Mouse (Mus musculus) frontal cortex, postnatal 36 days (tissue): ENCODE data around the gene Gm42674.

ENCODE experiments used
- DNase-seq, 2 experiments: peaks; one replicate each; pipeline ENCODE4 v3.0.0; 2022; ENCODE audit warnings: low spot score in 2 of 2

Gene Gm42674

GRCm38 (mm10) chr3:90601486-90602110 lies at the start of gene Gm42674:
Gm42674 (plus strand) TSS chr3:90601904.
- DNase-seq: no peak

GRCm38 (mm10) chr3:90552231-90552630 lies 49.5 kb upstream of the Gm42674 start:
- no peak for DNase-seq

- DNase-seq: peak in 1 of 2 experiments; percentile 65
Observed at GRCm38 (mm10) chr3:90555954-90556353, 45.8 kb upstream of the Gm42674 start.

- DNase-seq: no peak
Observed at GRCm38 (mm10) chr3:90560008-90560628, 41.6 kb upstream of the Gm42674 start, which contains the start of gene S100a3. S100a3 (plus strand) TSS chr3:90560578.

- no peak for DNase-seq
Observed at GRCm38 (mm10) chr3:90574691-90575090, 27.0 kb upstream of the Gm42674 start.

GRCm38 (mm10) chr3:90575320-90575719 lies 26.4 kb upstream of the Gm42674 start:
- DNase-seq: no peak

- DNase-seq: no peak
Observed at GRCm38 (mm10) chr3:90576351-90577001, 25.2 kb upstream of the Gm42674 start.

- no peak for DNase-seq
Observed at GRCm38 (mm10) chr3:90579433-90579832, 22.3 kb upstream of the Gm42674 start.

- no peak for DNase-seq
Observed at GRCm38 (mm10) chr3:90581141-90581540, 20.6 kb upstream of the Gm42674 start.

GRCm38 (mm10) chr3:90582156-90582555 lies 19.5 kb upstream of the Gm42674 start:
- DNase-seq: no peak

- no peak for DNase-seq
Observed at GRCm38 (mm10) chr3:90582556-90582955, 19.1 kb upstream of the Gm42674 start.

- DNase-seq: no peak
Observed at GRCm38 (mm10) chr3:90583893-90584292, 17.8 kb upstream of the Gm42674 start.

GRCm38 (mm10) chr3:90585595-90585994 lies 16.1 kb upstream of the Gm42674 start:
- DNase-seq: peak; percentile 72 to 79

GRCm38 (mm10) chr3:90586016-90586643 lies 15.6 kb upstream of the Gm42674 start:
- DNase-seq: no peak

- DNase-seq: peak in 1 of 2 experiments; percentile 37
Observed at GRCm38 (mm10) chr3:90586906-90587305, 14.8 kb upstream of the Gm42674 start.

- peak; percentile 56 to 67 for DNase-seq
Observed at GRCm38 (mm10) chr3:90587361-90588101, 14.2 kb upstream of the Gm42674 start.

- DNase-seq: no peak
Observed at GRCm38 (mm10) chr3:90589390-90589789, 12.3 kb upstream of the Gm42674 start.

GRCm38 (mm10) chr3:90589947-90590346 lies 11.8 kb upstream of the Gm42674 start, which contains the start of gene S100a2:
S100a2 (plus strand) TSS chr3:90590247.
- no peak for DNase-seq

GRCm38 (mm10) chr3:90594466-90594865 lies 7.2 kb upstream of the Gm42674 start:
- DNase-seq: no peak

GRCm38 (mm10) chr3:90595556-90595955 lies 6.1 kb upstream of the Gm42674 start:
- no peak for DNase-seq

GRCm38 (mm10) chr3:90596810-90597209 lies 4.9 kb upstream of the Gm42674 start:
- DNase-seq: no peak

GRCm38 (mm10) chr3:90597736-90598135 lies 4.0 kb upstream of the Gm42674 start:
- DNase-seq: no peak
